Mouse (Mus musculus) kidney, embryonic 15.5 days (tissue): ENCODE results near the gene Gm10803. TPM values are rescaled to one million over a fixed set of nuclear protein-coding genes. Genes with fewer than 3 reads are reported as not detected.

Experiments used
- ATAC-seq: fragments of 200-750 bp; cut with Nextera tagmentation; replicated peaks from 2 replicates; pipeline ENCODE4 v1.8.0; 2017; ENCODE audit warnings: moderate TSS enrichment; ENCODE audit not compliant: low FRiP score
- H3K27ac ChIP-seq: fragments of 300-500 bp; sonication (generic); 2 replicates; pipeline ENCODE4 v1.5.1; 2015; ENCODE audit warnings: mild to moderate bottlenecking, inconsistent platforms
- H3K27me3 ChIP-seq: fragments of 300-500 bp; sonication (generic); 2 replicates; pipeline ENCODE4 v1.6.1; 2015; ENCODE audit warnings: inconsistent platforms
- H3K36me3 ChIP-seq: fragments of 300-500 bp; sonication (generic); 2 replicates; pipeline ENCODE4 v1.6.1; 2015; ENCODE audit warnings: inconsistent platforms
- H3K4me1 ChIP-seq: fragments of 300-500 bp; sonication (generic); 2 replicates; pipeline ENCODE4 v1.6.1; 2015; ENCODE audit warnings: inconsistent platforms
- H3K4me2 ChIP-seq: fragments of 300-500 bp; sonication (generic); 2 replicates; pipeline ENCODE4 v1.6.1; 2015; ENCODE audit warnings: moderate library complexity, mild to moderate bottlenecking, inconsistent platforms
- H3K4me3 ChIP-seq: fragments of 300-500 bp; sonication (generic); replicated peaks from 2 replicates; pipeline ENCODE4 v1.5.1; 2015; ENCODE audit warnings: mild to moderate bottlenecking, inconsistent platforms
- H3K9ac ChIP-seq: fragments of 300-500 bp; sonication (generic); 2 replicates; pipeline ENCODE4 v1.6.1; 2015; ENCODE audit warnings: mild to moderate bottlenecking, inconsistent platforms
- H3K9me3 ChIP-seq: fragments of 300-500 bp; sonication (generic); replicated peaks from 2 replicates; pipeline ENCODE4 v1.6.1; 2016; ENCODE audit warnings: inconsistent platforms
- WGBS: fragments of 180-500 bp; shearing (Covaris S2); methylation state at CpG from one replicate; pipeline ENCODE4 v1.1.7; 2015; ENCODE audit warnings: mixed read lengths; 5-methylcytosine and 5-hydroxymethylcytosine counted together
- polyA plus RNA-seq: library from polyadenylated mRNA; unstranded; fragments of >200 nt; fragmentation: Nextera tagmentation; extraction: Ambion mirVana; gene quantifications from 2 replicates; pipeline ENCODE4 v1.2.1, GENCODE M21; 2015

The Gm10803 gene
- polyA plus RNA-seq, 1 experiment from 2014 or later, result not detected

GRCm38 (mm10) chr2:93593121-93593520 lies 32.8 kb downstream of the Gm10803 start:
- H3K27me3 ChIP-seq, result peaks cover 57% of the 10 kb centered on the region
- no peak for ATAC-seq
- 82% methylated on average over 10 of the region's 10 CpGs for WGBS
- no peaks in the 10 kb centered on the region for H3K9me3 ChIP-seq
- no peak overlapping the region for H3K9ac ChIP-seq
- H3K36me3 ChIP-seq, result no peaks in the 10 kb centered on the region
- no peak overlapping the region for H3K4me2 ChIP-seq
- H3K4me1 ChIP-seq, result peaks cover 14% of the 10 kb centered on the region
- no peak overlapping the region for H3K4me3 ChIP-seq
- H3K27ac ChIP-seq, result no peak overlapping the region

GRCm38 (mm10) chr2:93597145-93597544 lies 36.8 kb downstream of the Gm10803 start:
- peaks cover 13% of the 10 kb centered on the region for H3K4me1 ChIP-seq
- H3K9me3 ChIP-seq, result no peaks in the 10 kb centered on the region
- H3K4me2 ChIP-seq, result no peak overlapping the region
- no peak overlapping the region for H3K27ac ChIP-seq
- no peak for ATAC-seq
- peaks cover 55% of the 10 kb centered on the region for H3K27me3 ChIP-seq
- no peak overlapping the region for H3K9ac ChIP-seq
- H3K4me3 ChIP-seq, result no peak overlapping the region
- no peaks in the 10 kb centered on the region for H3K36me3 ChIP-seq
- WGBS, result 67% methylated on average over 11 of the region's 11 CpGs

GRCm38 (mm10) chr2:93599731-93600130 lies 39.4 kb downstream of the Gm10803 start:
- Histone ChIP-seq H3K9ac (no peak overlapping the region), H3K4me1 (peaks cover 3% of the 10 kb centered on the region; the same call in 1 of the 2 replicates), H3K9me3 (no peaks in the 10 kb centered on the region), H3K4me2 (no peak overlapping the region), H3K4me3 (no peak overlapping the region), H3K27ac (no peak overlapping the region), H3K27me3 (peaks cover 52% of the 10 kb centered on the region), H3K36me3 (no peaks in the 10 kb centered on the region)
- WGBS, result 46% methylated on average over 9 of the region's 9 CpGs
- ATAC-seq, result no peak

GRCm38 (mm10) chr2:93604601-93605285 lies 44.4 kb downstream of the Gm10803 start:
- Histone ChIP-seq H3K4me2 (no peak overlapping the region), H3K27ac (no peak overlapping the region), H3K4me1 (0 out of 2 replicates have a peak, but pooled peaks cover under 1% of the 10 kb centered on the region), H3K9me3 (no peaks in the 10 kb centered on the region), H3K36me3 (no peaks in the 10 kb centered on the region), H3K27me3 (peaks cover 26% of the 10 kb centered on the region), H3K4me3 (no peak overlapping the region), H3K9ac (no peak overlapping the region)
- no peak for ATAC-seq
- WGBS, result 88% methylated on average over 6 of the region's 6 CpGs

GRCm38 (mm10) chr2:93608800-93609199 lies 48.4 kb downstream of the Gm10803 start:
- ATAC-seq, result no peak
- Histone ChIP-seq H3K36me3 (no peaks in the 10 kb centered on the region), H3K27ac (no peak overlapping the region), H3K4me1 (no peaks in the 10 kb centered on the region), H3K4me2 (no peak overlapping the region), H3K4me3 (no peak overlapping the region), H3K9ac (no peak overlapping the region), H3K9me3 (no peaks in the 10 kb centered on the region), H3K27me3 (peaks cover 28% of the 10 kb centered on the region)
- WGBS, result 72% methylated on average over 3 of the region's 3 CpGs

- no peak overlapping the region for H3K9ac ChIP-seq
- no peak overlapping the region for H3K4me2 ChIP-seq
- no peak for ATAC-seq
- peaks cover 14% of the 10 kb centered on the region for H3K4me1 ChIP-seq
- 89% methylated on average over 7 of the region's 7 CpGs for WGBS
- H3K9me3 ChIP-seq, result no peaks in the 10 kb centered on the region
- no peak overlapping the region for H3K27ac ChIP-seq
- no peaks in the 10 kb centered on the region for H3K36me3 ChIP-seq
- peaks cover 47% of the 10 kb centered on the region for H3K27me3 ChIP-seq
- H3K4me3 ChIP-seq, result no peak overlapping the region
Observed at GRCm38 (mm10) chr2:93613020-93613419, 52.7 kb downstream of the Gm10803 start.

Other genes with a start within 250 kb of the Gm10803 start
- 41.0 and 44.8 TPM in 2 replicates for gene Tspan18, start 226.1 kb upstream of the Gm10803 start, polyA plus RNA-seq
- gene Cd82, start 97.4 kb upstream of the Gm10803 start, polyA plus RNA-seq, result 47.8 and 49.4 TPM in 2 replicates
- 0.22 and 0.23 TPM in 2 replicates for gene Alx4, start 81.8 kb downstream of the Gm10803 start, polyA plus RNA-seq